Mouse (Mus musculus) kidney, postnatal 14 days (tissue): ENCODE measurements around the gene Tnrc6c.
A peak's percentile ranks its signal among the peaks of the same experiment; 100 is the strongest.

Experiments
- DNase-seq: peaks from one replicate; pipeline ENCODE4 v3.0.0; 2022; ENCODE audit warnings: mixed read lengths

The Tnrc6c gene

GRCm38 (mm10) chr11:117730490-117730838 lies 76.4 kb downstream of the Tnrc6c start:
- no peak for DNase-seq

DNA sequence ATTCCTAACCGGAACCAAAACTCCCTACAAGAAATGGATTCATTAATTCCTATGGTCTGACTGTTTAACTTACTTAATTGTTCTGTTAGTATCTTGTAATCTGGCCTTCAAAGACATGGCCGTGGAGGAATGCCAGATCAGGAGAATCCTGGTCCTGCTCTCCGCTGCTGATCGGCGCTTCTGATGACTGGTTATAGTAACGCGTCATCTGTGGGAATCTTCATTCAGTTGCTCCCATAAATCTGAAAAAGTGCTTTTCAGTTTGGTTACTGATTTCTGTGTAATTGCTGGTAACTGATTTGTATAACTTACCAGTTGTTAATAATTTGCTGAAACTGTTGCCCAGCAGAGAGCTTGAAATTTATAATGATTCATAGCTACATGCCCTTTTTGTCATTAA lies 77.4 kb downstream of the Tnrc6c start:
- peak; percentile 53 for DNase-seq

DNA sequence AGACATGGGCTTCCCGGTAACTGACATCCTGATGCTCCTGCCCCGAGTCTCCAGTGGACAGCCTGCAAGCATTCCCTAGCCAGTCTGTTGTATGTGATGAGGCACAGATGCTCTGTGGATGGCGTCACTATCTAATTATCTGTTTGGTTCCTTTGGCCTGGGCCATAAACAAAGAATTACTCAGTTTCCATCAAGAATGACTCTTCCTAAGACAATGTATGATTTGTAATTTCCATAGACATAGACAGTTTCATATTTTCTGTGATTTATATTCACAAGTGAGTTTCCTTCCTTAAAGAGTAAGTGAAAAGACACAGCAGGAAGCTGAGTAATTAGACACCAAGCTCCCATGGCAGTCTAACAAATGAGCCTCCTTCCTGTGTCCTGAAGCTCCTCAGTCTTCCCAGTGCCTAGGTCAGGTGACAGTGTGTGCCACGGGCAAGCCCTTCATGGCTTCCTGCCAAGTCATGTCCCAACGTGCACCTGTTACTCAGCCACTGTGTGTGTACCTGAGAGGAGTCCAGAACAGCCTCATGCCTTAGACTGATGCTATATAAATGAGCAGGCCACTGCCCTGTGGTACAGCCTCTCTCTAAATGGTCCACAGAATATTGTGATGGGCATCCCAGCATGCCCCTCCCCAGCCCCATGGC lies 82.1 kb downstream of the Tnrc6c start:
- DNase-seq = peak; percentile 61

DNA sequence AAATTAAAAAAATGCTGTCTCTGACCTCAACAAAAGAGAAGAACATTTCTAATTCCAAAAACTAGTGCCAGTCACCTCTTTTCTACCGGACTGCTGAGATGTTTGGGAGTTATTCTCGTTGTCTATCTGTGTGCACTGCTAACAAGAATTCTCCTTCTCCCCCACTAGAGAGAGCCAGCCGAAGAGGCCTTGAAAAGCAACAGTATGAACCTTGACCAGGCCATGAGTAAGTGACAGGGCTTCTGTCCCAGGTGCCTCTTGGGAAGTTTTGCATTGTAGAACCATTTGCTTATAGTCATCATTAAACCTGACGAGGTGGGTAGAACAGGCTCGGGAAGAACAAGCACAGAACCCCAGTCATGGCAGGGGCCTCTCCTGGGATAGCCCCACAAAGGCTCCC lies 84.0 kb downstream of the Tnrc6c start:
- no peak for DNase-seq

- peak; percentile 36 for DNase-seq
These were observed 87.0 kb downstream of the Tnrc6c start for GRCm38 (mm10) chr11:117741128-117741527.

DNA sequence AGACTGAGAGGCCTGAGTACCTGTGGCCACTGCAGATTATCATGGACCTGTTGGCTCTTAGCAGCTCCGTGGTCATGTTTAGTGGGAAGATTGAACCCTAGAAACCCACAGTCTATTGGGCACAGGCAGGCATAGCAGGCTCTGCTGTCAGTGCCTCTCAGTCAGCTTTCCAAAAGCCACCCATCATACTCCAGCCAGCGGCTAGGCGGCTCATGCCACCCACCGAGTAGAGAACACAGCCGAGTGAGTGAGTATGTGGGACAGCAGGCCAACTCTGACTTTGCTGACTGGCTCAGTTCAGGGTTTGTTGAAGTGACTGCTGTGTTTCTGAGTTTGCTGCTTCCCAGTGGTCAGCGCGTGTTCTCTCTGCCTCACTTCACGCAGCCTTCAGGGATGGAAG lies 88.2 kb downstream of the Tnrc6c start:
- no peak for DNase-seq

DNA sequence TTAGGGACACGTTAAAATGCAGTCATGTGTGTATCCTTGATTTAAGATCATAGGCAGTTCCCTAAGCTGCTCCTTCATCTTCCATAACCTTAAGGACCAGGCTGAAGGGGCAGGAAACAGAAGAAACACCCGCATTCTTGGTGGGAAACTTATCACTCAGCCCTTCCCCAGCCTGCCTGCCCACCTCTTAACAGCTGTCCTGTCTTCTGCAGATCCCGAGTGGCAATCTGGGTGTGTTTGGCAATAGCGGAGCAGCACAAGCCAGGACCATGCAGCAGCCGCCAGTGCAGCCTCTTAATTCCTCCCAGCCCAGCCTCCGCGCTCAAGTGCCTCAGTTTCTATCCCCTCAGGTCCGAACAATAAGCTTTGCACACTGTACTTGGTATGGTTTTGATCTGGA lies 88.6 kb downstream of the Tnrc6c start:
- DNase-seq = no peak

DNA sequence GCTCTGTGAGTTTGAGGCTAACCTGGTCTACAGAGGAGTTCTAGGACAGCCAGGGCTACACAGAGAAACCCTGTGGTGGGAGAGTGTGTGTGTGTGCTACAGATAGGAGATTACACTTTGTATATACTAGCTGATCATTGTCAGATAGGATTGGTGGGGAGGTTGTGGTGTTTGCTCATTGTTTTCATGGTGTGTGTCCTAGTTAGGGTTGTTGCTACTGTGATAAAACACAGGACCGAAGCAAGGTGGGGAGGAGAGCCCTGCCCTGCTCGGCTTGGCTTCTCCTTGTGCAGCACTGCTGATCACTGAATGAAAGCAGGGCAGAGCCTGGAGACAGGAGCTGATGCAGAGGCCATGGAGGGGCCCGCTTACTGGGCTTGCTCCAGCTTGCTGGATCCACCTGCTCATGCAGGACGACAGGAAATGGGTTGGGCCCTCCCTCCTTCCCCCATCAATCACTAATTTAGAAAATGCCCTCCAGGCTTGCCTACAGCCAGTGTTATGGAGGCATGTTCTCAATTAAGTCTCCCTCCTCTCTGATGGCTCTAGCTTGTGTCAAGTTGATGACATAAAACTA lies 89.5 kb downstream of the Tnrc6c start:
- no peak for DNase-seq

- no peak for DNase-seq
These were observed 94.5 kb downstream of the Tnrc6c start for GRCm38 (mm10) chr11:117748628-117749027.

DNA sequence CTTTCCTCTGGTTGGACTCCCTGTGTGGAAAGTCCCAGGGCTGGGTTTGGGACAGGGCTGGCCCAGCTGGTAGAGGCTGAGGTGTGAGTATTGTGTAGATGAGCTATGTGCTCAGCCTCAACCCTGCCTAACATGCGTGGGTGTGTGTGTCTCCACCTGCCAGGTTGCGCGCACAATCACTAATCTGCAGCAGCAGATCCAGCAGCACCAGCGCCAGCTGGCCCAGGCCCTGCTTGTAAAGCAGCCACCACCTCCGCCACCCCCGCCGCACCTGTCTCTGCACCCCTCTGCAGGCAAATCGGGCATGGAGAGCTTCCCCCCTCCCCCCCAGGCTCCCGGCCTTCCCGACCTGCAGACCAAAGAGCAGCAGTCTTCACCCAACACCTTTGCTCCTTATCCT lies 95.3 kb downstream of the Tnrc6c start:
- no peak for DNase-seq

GRCm38 (mm10) chr11:117751544-117751943 lies 97.5 kb downstream of the Tnrc6c start:
- peak; percentile 42 for DNase-seq

GRCm38 (mm10) chr11:117755891-117756290 lies 101.8 kb downstream of the Tnrc6c start:
- no peak for DNase-seq

GRCm38 (mm10) chr11:117759267-117759666 lies 105.2 kb downstream of the Tnrc6c start:
- no peak for DNase-seq

- peak; percentile 59 for DNase-seq
These were observed 106.5 kb downstream of the Tnrc6c start for GRCm38 (mm10) chr11:117760374-117761119.

GRCm38 (mm10) chr11:117761801-117762200 lies 107.7 kb downstream of the Tnrc6c start:
- DNase-seq = no peak

GRCm38 (mm10) chr11:117762246-117762645 lies 108.2 kb downstream of the Tnrc6c start:
- DNase-seq = no peak

DNA sequence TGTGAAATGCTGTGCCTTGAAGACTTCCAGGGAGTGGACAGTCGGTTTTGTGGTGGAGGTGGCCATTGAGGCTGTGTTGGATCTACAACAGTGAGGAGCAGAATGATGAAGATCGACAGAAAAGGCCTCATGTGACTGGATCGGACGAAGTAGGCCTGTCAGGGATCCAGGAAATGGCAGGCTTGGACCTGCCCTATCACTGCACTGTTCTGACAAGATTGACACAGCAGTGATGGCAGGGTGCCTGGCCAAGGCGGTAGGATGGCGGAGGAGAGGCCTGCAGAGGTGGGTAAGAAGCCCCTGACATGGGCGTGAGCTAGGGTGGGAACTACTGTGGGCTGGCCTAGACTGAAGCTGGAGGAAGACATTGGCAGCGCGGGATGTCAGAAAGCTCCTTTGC lies 110.2 kb downstream of the Tnrc6c start:
- DNase-seq = no peak

DNA sequence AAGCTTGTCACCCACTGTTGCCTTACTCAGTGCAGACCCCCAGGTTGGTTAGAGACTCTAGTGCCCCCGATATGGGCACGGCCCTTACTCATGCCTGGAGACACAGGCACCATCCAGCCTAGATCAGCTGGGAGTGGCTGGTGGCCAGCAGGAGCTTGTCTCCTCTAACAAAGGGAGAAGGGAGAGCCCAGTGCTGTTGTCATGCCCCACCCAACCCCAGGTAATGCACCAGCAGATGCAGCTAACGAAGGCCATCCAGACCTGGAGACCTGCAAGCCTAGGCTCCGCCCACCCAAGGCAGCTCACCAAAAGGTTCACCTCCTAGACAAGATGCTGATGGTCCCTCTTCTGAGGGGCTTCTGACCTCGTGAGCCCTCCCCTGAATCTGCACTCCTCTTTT lies 111.3 kb downstream of the Tnrc6c start:
- no peak for DNase-seq

DNA sequence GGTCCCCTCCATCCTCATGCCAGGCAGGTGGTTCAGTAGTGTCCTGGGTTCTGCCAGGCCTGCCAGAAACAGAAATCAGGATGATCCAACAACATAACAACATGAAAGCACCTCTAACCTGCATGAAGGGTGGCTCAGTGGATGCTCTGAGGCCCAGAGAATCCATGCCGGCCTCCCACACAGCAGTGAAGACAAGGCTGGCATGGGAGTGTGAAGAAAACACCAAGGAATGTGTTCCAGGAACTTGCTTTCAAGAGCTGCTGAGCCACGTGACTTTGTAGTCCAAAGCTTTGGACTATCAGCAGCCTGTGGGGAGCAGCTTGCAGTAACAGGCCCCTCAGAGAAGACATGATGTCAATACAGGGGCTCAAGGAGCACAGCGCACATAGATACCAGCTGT lies 112.2 kb downstream of the Tnrc6c start:
- no peak for DNase-seq

- peak; percentile 48 for DNase-seq
These were observed 114.9 kb downstream of the Tnrc6c start for GRCm38 (mm10) chr11:117768725-117769682.

- DNase-seq = no peak
These were observed 115.6 kb downstream of the Tnrc6c start for GRCm38 (mm10) chr11:117769683-117770047.

DNA sequence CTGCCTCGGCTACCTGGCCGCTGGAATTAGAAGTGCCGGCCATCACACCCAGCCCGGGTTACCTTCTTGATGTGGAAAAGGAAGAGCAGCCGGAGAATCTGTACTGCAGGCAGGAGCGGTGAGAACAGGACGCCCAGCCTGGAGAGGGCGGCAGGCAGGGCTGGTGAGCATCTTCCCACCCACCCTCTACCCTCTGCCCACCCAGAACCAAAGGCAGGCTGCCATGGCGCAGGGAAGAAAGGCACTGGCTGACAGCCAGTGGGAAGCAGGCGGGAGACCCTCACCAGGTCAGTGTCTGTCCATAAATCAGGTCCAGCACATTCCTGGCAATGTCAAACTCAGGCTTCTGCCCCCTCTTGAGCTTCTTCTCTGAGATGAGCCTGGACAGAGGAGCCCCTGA lies 116.3 kb downstream of the Tnrc6c start:
- no peak for DNase-seq

GRCm38 (mm10) chr11:117772352-117772751 lies 118.3 kb downstream of the Tnrc6c start:
- no peak for DNase-seq
